Mouse (Mus musculus) megakaryocyte, embryonic 14.5 days (primary cell): Measurements from ENCODE around the gene Ifnlr1.

Experiments used
- FLI1 ChIP-seq: IDR thresholded peaks from 2 replicates; pipeline ENCODE4 v1.6.1; 2012; ENCODE audit warnings: low read length, inconsistent platforms, mixed read lengths
- GATA1 ChIP-seq: IDR thresholded peaks from 3 replicates; pipeline ENCODE4 v1.6.1; 2012; ENCODE audit warnings: mixed read lengths, low read length, inconsistent platforms, borderline replicate concordance

GRCm38 (mm10) chr4:135674993-135675392 is 11.1 kb upstream of the Ifnlr1 start:
- TF ChIP-seq GATA1: no peak
- no peak for TF ChIP-seq FLI1
